Mouse (Mus musculus) liver, adult 2 months (tissue): Measurements from ENCODE around the gene Rxfp3.

Experiments
- CTCF ChIP-seq: fragments of 200-500 bp; IDR thresholded peaks from 2 replicates; pipeline ENCODE4 v1.5.1; 2011; ENCODE audit warnings: low read depth, low read length, control low read depth
- POLR2A ChIP-seq: fragments of 200-500 bp; IDR thresholded peaks from 2 replicates; pipeline ENCODE4 v1.6.1; 2011; ENCODE audit warnings: low read length, control low read depth; ENCODE audit not compliant: insufficient read depth; ENCODE audit errors: extremely low read depth

DNA sequence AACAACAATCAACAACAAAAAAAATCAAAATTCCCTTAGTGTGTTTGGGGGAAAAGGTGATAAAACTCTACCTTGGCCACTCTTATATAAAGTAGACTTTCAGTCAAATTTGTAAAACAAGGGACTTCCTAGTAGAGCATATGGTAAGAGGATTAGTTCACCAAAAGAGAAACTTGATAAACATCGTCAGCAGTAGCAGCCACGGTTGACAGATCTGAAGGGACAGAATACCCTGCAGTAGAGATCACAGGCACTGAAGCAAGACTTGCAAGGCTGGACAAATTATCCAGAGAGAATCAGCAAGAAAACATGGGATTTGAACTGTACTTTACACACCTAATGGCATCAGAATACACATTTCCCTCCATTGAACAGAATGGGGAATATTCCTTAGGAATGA, 22.9 kb downstream of the Rxfp3 start:
- no peak for TF ChIP-seq POLR2A
- no peak for TF ChIP-seq CTCF
